ENCODE assay signal across 8 mouse cellular contexts in genomic region chr1:44148706-44149105, GRCm38 (mm10). TPM values are rescaled to one million over a fixed set of nuclear protein-coding genes. Genes with fewer than 3 reads are reported as not detected.
DNase-seq lines count a peak whose midpoint lies in the region; ATAC-seq and TF ChIP-seq lines count a peak whose summit lies in the region.

No protein-coding gene starts in this region.

- H3K9ac ChIP-seq in heart, embryonic 13.5 days, result peak overlapping the region; percentile 97
- peak overlapping the region; percentile 91 for H3K9ac ChIP-seq in forebrain, postnatal 0 days

- no peak for ATAC-seq in heart, embryonic 13.5 days (ENCODE audit: extremely low read depth, insufficient number of reproducible peaks, low FRiP score, low TSS enrichment)
- ATAC-seq in forebrain, postnatal 0 days, result no peak

- WGBS in heart, embryonic 13.5 days, result 42% methylated on average over 6 of the region's 6 CpGs
- 21% methylated on average over 6 of the region's 6 CpGs for WGBS in forebrain, postnatal 0 days

- peaks cover 9% of the 10 kb centered on the region for H3K36me3 ChIP-seq in heart, embryonic 13.5 days
- H3K36me3 ChIP-seq in forebrain, postnatal 0 days (ENCODE audit: insufficient read depth), result no peaks in the 10 kb centered on the region

- peak overlapping the region; percentile 86 for H3K4me3 ChIP-seq in heart, embryonic 13.5 days
- H3K4me3 ChIP-seq in forebrain, postnatal 0 days (ENCODE audit: low read depth, low read length), result peak overlapping the region; percentile 64

- H3K9me3 ChIP-seq in heart, embryonic 13.5 days, result peaks cover 7% of the 10 kb centered on the region; the same call in 1 of the 2 replicates
- H3K9me3 ChIP-seq in forebrain, postnatal 0 days (ENCODE audit: low read length), result no peaks in the 10 kb centered on the region

- H3K27ac ChIP-seq in heart, embryonic 13.5 days (replicated peaks), result peak overlapping the region; percentile 94
- no peak overlapping the region for H3K27ac ChIP-seq in forebrain, postnatal 0 days (ENCODE audit: low read depth, low read length)

- no peak for DNase-seq in heart, postnatal 4 days
- DNase-seq in R1 (ENCODE audit: low read depth, low spot score), result peak; percentile 16
- peak; percentile 16 for DNase-seq in forebrain, postnatal 0 days
- DNase-seq in mesoderm, embryonic 11.5 days (ENCODE audit: low read depth, low spot score), result peak; percentile 20
- DNase-seq in left cerebral cortex, postnatal 14 days (ENCODE audit: low spot score in 2 of 2), result no peak
- DNase-seq in gastrocnemius, adult 18-20 months (ENCODE audit: low spot score), result no peak
- no peak for DNase-seq in layer of hippocampus, adult 18-20 months (ENCODE audit: low spot score in 2 of 2)

- H3K4me2 ChIP-seq in heart, embryonic 13.5 days, result peak overlapping the region; percentile 71
- H3K4me2 ChIP-seq in forebrain, postnatal 0 days (ENCODE audit: low read depth), result peak overlapping the region; percentile 55

- intact Hi-C loops in left cerebral cortex, postnatal 14 days (cut with DNase I), result no loop called here

- H3K27me3 ChIP-seq in heart, embryonic 13.5 days (replicated peaks), result no peaks in the 10 kb centered on the region
- no peaks in the 10 kb centered on the region for H3K27me3 ChIP-seq in forebrain, postnatal 0 days (ENCODE audit: insufficient read depth, low read length)

- H3K4me1 ChIP-seq in heart, embryonic 13.5 days, result peaks cover 12% of the 10 kb centered on the region
- H3K4me1 ChIP-seq in forebrain, postnatal 0 days (ENCODE audit: insufficient read depth), result peaks cover 6% of the 10 kb centered on the region

- TF ChIP-seq CTCF in forebrain, postnatal 0 days (IDR thresholded peaks at IDR 0.05; ENCODE audit: low read depth), result peak; percentile 41

RNA-seq across cellular contexts. Expression of gene Ercc5, which starts 1.2 kb away (rescaled TPM):
- 10.2 and 11.8 TPM in 2 replicates for polyA plus RNA-seq in heart, embryonic 13.5 days (2015; fragmentation: Nextera tagmentation; extraction: Ambion mirVana)
- 10 to 100 TPM; 16.9 to 20.1 TPM for total RNA-seq in heart, postnatal 4 days (2021)
- 25.2 and 28.0 TPM in 2 replicates for total RNA-seq in forebrain, postnatal 0 days (2014; rRNA removed)
- 19.1 and 20.2 TPM in 2 replicates for polyA plus RNA-seq in forebrain, postnatal 0 days (2015; fragmentation: Nextera tagmentation; extraction: Ambion mirVana)
- 10 to 100 TPM; 19.4 to 23.0 TPM for total RNA-seq in left cerebral cortex, postnatal 14 days (2021)
- 10 to 100 TPM; 11.6 to 15.0 TPM for total RNA-seq in gastrocnemius, adult 18-20 months (2021)
- total RNA-seq in layer of hippocampus, adult 18-20 months (2021), result 10 to 100 TPM; 17.5 to 19.7 TPM

RNA-seq across cellular contexts. Expression of gene Bivm, which starts 29.9 kb away (rescaled TPM):
- 12.4 and 12.6 TPM in 2 replicates for polyA plus RNA-seq in heart, embryonic 13.5 days (2015; fragmentation: Nextera tagmentation; extraction: Ambion mirVana)
- 10 to 100 TPM; 11.3 to 13.8 TPM for total RNA-seq in heart, postnatal 4 days (2021)
- total RNA-seq in forebrain, postnatal 0 days (2014; rRNA removed), result 39.9 and 40.1 TPM in 2 replicates
- 16.9 and 22.5 TPM in 2 replicates for polyA plus RNA-seq in forebrain, postnatal 0 days (2015; fragmentation: Nextera tagmentation; extraction: Ambion mirVana)
- total RNA-seq in left cerebral cortex, postnatal 14 days (2021), result 10 to 100 TPM; 38.5 to 39.3 TPM
- 1 to 10 TPM; 7.5 to 8.1 TPM for total RNA-seq in gastrocnemius, adult 18-20 months (2021)
- total RNA-seq in layer of hippocampus, adult 18-20 months (2021), result 10 to 100 TPM; 33.9 to 38.2 TPM

RNA-seq across cellular contexts. Expression of gene Kdelc1, which starts 30.1 kb away (rescaled TPM):
- polyA plus RNA-seq in heart, embryonic 13.5 days (2015; fragmentation: Nextera tagmentation; extraction: Ambion mirVana), result 38.1 and 45.5 TPM in 2 replicates
- 10 to 100 TPM; 26.7 to 28.9 TPM for total RNA-seq in heart, postnatal 4 days (2021)
- total RNA-seq in forebrain, postnatal 0 days (2014; rRNA removed), result 10.5 and 10.6 TPM in 2 replicates
- polyA plus RNA-seq in forebrain, postnatal 0 days (2015; fragmentation: Nextera tagmentation; extraction: Ambion mirVana), result 12.7 and 14.2 TPM in 2 replicates
- total RNA-seq in left cerebral cortex, postnatal 14 days (2021), result 10 to 100 TPM; 10.4 to 10.5 TPM
- 1 to 10 TPM; 4.0 to 4.1 TPM for total RNA-seq in gastrocnemius, adult 18-20 months (2021)
- total RNA-seq in layer of hippocampus, adult 18-20 months (2021), result 10 to 100 TPM in 1 of 2 experiments, 1 to 10 TPM in 1; 9.5 to 10.3 TPM

RNA-seq across cellular contexts. Expression of gene Tex30, which starts 46.5 kb away (rescaled TPM):
- polyA plus RNA-seq in heart, embryonic 13.5 days (2015; fragmentation: Nextera tagmentation; extraction: Ambion mirVana), result 69.3 and 71.2 TPM in 2 replicates
- 10 to 100 TPM; 17.2 to 20.7 TPM for total RNA-seq in heart, postnatal 4 days (2021)
- total RNA-seq in forebrain, postnatal 0 days (2014; rRNA removed), result 15.2 and 18.7 TPM in 2 replicates
- polyA plus RNA-seq in forebrain, postnatal 0 days (2015; fragmentation: Nextera tagmentation; extraction: Ambion mirVana), result 36.0 and 43.4 TPM in 2 replicates
- 10 to 100 TPM in 1 of 2 experiments, 1 to 10 TPM in 1; 7.0 to 10.6 TPM for total RNA-seq in left cerebral cortex, postnatal 14 days (2021)
- total RNA-seq in gastrocnemius, adult 18-20 months (2021), result 1 to 10 TPM; 3.8 to 5.6 TPM
- total RNA-seq in layer of hippocampus, adult 18-20 months (2021), result 1 to 10 TPM; 7.5 to 9.9 TPM

Comparison
In these comparisons a context has a peak if more than half of its experiments do, and no peak if none do; other contexts are left out.
1. DNase-seq: peak in R1 (single experiment), forebrain, postnatal 0 days (single experiment) and mesoderm, embryonic 11.5 days (single experiment); none in heart, postnatal 4 days (single experiment), left cerebral cortex, postnatal 14 days (0 of 2), gastrocnemius, adult 18-20 months (single experiment) and layer of hippocampus, adult 18-20 months (0 of 2).